Mouse (Mus musculus) gastrocnemius, postnatal 14 days (tissue): ENCODE data around the gene Nrxn1. TPM values are rescaled to one million over a fixed set of nuclear protein-coding genes. Genes with fewer than 3 reads are reported as not detected.

ENCODE experiments used
- DNase-seq: peaks from one replicate; pipeline ENCODE4 v3.0.0; 2021; ENCODE audit warnings: mixed read lengths
- intact Hi-C: fragments of 180-260 bp; cut with DNase I; formaldehyde crosslinking; loops from one replicate; pipeline ENCODE4 v1.15.1; 2025; ENCODE audit warnings: low total_unique reads
- total RNA-seq, 2 experiments: library from RNA; stranded (reverse); gene quantifications; 2 replicates each; pipeline ENCODE4 v1.2.3; 2021

The Nrxn1 gene
- total RNA-seq, 2 experiments from 2014 or later = 0.40 to 1.6 TPM

DNA sequence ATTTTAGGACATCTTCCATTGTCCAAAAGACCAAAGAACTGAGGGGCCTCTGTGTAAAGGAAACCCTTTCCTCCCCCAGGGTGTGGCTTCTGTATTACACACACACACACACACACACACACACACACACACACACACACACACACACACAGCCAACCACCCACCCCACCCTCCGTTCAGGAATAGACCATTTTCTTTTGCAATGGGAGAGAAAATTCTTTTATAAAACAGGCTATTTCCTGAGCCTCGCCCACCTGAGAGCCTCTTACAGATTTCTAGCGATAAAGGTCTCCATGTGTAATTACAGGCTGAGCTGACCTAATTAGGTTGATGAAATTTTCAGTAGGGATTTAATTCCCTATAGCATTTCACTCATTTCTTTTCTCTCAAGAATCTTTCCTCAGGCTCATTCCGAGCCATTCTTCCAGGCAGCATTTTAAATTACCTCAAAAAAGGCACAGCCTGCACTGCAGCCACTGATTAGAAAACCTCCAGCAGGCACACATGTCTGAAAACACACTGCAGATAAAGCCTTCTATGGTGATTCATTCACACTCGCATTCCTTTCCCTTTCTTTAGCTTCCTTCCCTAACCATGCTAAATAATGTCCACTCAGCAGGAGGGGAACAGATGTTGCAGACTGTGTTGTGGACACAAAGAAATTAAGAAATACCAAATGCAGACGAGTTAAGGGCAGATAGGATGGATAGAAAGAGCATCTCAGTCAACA lies 396.6 kb downstream of the Nrxn1 start:
- no peak for DNase-seq
- intact Hi-C loops = no loop called here

DNA sequence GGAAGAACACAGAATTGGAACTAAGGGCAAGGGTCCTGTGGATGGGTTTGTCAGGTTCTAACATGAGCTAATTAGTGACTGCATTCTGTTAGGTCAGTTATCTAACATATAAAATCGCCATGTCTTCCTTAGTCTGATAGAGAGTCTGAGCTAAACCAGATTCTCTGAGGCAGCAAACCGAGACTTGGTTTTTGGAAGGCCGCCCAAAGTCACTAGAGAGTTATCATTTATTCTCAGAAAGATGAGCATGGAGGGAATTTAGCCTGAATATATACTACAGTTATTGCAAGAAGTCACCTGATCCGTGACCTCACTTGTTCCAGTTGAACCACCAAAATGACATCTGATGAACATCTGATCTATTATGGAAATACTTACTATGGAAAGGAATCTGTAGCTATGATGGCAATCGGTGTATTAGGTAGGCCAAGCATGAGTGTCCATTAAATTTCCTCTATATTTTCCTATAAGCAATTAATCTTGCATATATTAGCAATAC lies 397.7 kb downstream of the Nrxn1 start:
- DNase-seq = no peak
- intact Hi-C loops = no loop called here

- intact Hi-C loops = no loop called here
- DNase-seq = no peak
Observed at GRCm38 (mm10) chr17:90684172-90684571, 408.7 kb downstream of the Nrxn1 start.

- no peak for DNase-seq
- intact Hi-C loops = no loop called here
Observed at GRCm38 (mm10) chr17:90681019-90681418, 411.9 kb downstream of the Nrxn1 start.

- no peak for DNase-seq
- intact Hi-C loops = no loop called here
Observed at GRCm38 (mm10) chr17:90676676-90677075, 416.2 kb downstream of the Nrxn1 start.

GRCm38 (mm10) chr17:90662318-90662717 lies 430.6 kb downstream of the Nrxn1 start:
- intact Hi-C loops = no loop called here
- no peak for DNase-seq

GRCm38 (mm10) chr17:90654506-90654905 lies 438.4 kb downstream of the Nrxn1 start:
- no peak for DNase-seq
- intact Hi-C loops = no loop called here

DNA sequence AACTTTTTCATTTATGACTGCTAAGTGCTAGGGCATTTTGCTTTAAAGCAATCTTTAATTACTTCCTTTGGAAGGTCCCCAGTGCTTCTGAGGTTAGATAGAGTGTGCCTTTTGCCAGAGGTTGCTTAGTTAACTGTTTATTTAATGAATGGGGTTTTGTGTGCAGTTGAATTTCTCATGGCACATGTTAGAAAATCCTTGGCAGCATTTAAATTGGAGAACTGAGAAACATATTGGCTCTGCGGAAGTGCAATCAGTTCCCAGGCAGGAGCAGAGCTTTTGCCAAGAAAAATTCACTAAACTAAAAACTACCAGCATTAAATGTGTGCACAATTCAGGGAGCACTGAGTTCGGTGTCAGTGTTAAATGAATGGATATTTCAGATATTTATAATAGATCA lies 439.5 kb downstream of the Nrxn1 start:
- no peak for DNase-seq
- intact Hi-C loops = no loop called here

DNA sequence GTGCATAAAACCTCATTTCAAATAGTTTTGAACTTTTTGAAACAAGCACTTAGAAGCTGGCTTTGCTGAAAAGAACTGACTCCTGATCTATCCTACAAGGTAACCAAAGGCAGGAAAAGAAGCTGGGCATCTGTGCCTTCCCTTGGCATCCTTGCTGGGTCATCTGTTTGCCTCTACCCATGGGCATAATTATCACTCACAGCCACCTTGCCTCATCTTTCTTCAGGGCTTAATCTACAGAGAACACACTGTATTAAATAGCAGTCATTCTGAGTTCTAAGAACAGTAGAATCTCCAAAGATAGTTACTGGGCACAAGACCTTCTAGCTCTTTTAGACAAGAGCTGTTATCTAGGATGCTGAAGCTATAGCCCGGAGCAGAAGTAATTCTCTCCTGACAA lies 442.6 kb downstream of the Nrxn1 start:
- DNase-seq = no peak
- intact Hi-C loops = no loop called here

DNA sequence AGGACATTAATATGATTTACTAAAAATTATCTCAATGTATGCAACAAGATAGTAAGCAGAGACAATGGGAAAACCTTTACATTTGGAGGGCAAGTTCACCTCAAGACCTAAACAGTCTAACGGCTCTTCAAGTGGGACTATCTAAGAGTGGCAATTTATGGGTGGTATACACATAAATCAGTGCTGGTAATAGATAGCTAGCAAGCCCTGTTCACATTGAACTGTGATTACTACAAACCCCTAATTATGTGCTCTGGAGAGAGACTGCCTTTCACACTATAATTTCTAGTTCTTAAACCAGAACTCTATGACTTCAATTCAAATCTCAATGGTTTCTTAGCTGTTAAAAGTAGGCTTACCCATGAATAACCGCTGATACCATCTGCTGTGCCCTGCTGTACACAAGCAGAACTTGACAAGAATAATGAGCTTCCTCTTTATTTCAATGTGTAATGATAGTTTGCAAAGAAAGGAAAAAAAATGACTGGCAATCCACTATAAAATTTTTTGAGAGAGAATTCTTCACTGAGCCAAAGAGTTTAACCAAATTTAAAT lies 453.8 kb downstream of the Nrxn1 start:
- DNase-seq = no peak
- intact Hi-C loops = no loop called here

GRCm38 (mm10) chr17:90638183-90638727 lies 454.6 kb downstream of the Nrxn1 start:
- intact Hi-C loops = no loop called here

GRCm38 (mm10) chr17:90631371-90631770 lies 461.5 kb downstream of the Nrxn1 start:
- no peak for DNase-seq
- intact Hi-C loops = no loop called here

More at GRCm38 (mm10) chr17:90638183-90638727, 454.6 kb downstream of the Nrxn1 start:
- DNase-seq = no peak

DNA sequence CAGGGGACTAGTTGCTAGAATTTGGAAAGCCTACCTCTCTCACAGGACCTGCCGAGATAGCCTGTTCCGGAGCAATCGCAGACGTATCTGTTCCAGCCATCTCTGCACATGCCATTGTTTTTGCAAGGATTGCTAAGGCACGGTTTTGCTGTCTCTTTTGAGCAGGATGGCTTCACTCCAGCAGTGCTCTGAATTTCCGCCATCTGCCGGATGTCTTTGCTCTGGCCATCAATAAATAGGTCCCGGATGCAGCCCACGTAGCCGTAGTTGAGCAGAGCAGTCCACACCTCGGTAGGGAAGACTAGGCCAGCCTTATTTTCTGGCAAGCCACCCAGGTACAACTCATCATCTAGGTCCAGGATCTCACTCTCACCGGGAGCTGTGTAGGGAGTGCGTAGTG lies 463.0 kb downstream of the Nrxn1 start:
- DNase-seq = peak; percentile 8
- intact Hi-C loops = no loop called here

DNA sequence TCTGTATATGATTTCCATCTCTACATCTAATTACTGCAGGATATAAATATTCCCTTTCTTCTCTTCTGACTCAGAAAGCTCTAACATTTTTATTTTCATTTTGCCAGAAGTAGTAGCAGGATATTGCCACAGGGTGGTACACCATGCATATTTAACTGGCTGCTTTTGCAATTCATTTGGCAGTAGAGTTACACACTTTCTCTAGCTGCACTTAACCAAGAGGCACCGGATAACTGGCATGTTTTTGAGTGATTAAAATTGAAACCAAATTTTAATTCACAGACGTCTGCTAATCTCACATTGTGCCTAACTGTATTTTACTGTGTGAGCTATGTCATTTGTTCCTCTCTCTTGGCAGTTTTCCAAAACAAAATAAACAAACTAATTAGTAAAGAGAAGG lies 464.4 kb downstream of the Nrxn1 start:
- no peak for DNase-seq
- intact Hi-C loops = no loop called here

GRCm38 (mm10) chr17:90628004-90628403 lies 464.9 kb downstream of the Nrxn1 start:
- intact Hi-C loops = no loop called here
- no peak for DNase-seq

DNA sequence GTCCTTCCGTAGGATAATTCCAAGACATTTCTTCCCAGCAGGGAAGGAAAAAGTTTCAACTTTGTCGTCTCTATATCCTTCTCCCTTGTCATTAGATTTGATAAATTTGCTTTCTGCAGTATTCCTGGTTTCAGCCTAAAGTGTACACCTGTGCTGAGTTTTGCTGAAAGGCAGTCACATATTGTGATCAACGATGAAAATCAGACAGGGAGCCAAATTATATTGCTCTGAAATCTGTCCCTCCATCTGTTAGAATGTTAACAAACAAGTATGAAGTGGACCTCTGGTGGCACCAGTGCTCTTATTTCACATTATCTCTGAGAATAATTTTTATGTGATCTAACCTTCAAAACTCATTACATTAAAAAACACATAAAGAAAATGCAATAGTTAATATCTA lies 465.5 kb downstream of the Nrxn1 start:
- no peak for DNase-seq
- intact Hi-C loops = no loop called here

GRCm38 (mm10) chr17:90624591-90625266 lies 468.1 kb downstream of the Nrxn1 start:
- no peak for DNase-seq
- intact Hi-C loops = no loop called here

DNA sequence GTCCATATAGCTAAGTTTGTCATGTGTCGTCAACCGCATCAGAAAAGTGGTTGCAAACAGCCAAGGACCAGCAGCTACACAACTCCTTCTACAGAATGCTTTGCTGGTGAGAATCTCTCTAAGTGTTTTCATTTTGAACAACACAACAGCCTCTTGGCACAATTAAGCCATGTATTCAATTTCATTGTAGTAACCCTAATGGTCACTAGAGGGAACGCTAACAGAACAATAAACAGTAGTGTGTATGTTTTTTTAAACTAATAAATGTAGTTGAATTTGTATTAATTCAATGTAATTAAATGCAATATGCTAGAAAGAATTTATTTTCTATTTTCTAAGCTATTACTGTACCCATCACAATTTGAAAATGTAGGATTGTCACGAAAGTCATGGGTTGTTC lies 471.0 kb downstream of the Nrxn1 start:
- DNase-seq = no peak
- intact Hi-C loops = no loop called here

- intact Hi-C loops = no loop called here
- DNase-seq = no peak
Observed at GRCm38 (mm10) chr17:90615019-90615418, 477.9 kb downstream of the Nrxn1 start.

GRCm38 (mm10) chr17:90607427-90607806 lies 485.5 kb downstream of the Nrxn1 start:
- intact Hi-C loops = no loop called here
- DNase-seq = no peak
